Mouse (Mus musculus) stomach, embryonic 16.5 days (tissue): ENCODE results near the gene Sit1. TPM values are rescaled to one million over a fixed set of nuclear protein-coding genes. Genes with fewer than 3 reads are reported as not detected.

Experiments used
- ATAC-seq: fragments of 200-750 bp; cut with Nextera tagmentation; 2 replicates; pipeline ENCODE4 v1.8.0; 2017; ENCODE audit warnings: moderate number of reproducible peaks, moderate TSS enrichment; ENCODE audit not compliant: insufficient read depth, low FRiP score
- H3K27ac ChIP-seq: fragments of 300-500 bp; sonication (generic); 2 replicates; pipeline ENCODE4 v1.5.1; 2014; ENCODE audit warnings: low read length
- H3K27me3 ChIP-seq: fragments of 300-500 bp; sonication (generic); 2 replicates; pipeline ENCODE4 v1.6.1; 2014; ENCODE audit warnings: low read length, control low read depth, mixed read lengths; ENCODE audit not compliant: control insufficient read depth, insufficient read depth
- H3K36me3 ChIP-seq: fragments of 300-500 bp; sonication (generic); 2 replicates; pipeline ENCODE4 v1.6.1; 2014; ENCODE audit warnings: low read length; ENCODE audit not compliant: control insufficient read depth, insufficient read depth
- H3K4me1 ChIP-seq: fragments of 300-500 bp; sonication (generic); 2 replicates; pipeline ENCODE4 v1.6.1; 2014; ENCODE audit warnings: low read length, control low read depth, mixed read lengths; ENCODE audit not compliant: control insufficient read depth, insufficient read depth
- H3K4me2 ChIP-seq: fragments of 300-500 bp; sonication (generic); 2 replicates; pipeline ENCODE4 v1.6.1; 2014; ENCODE audit warnings: low read depth, low read length, mixed read lengths
- H3K4me3 ChIP-seq: fragments of 300-500 bp; sonication (generic); replicated peaks from 2 replicates; pipeline ENCODE4 v1.5.1; 2014; ENCODE audit warnings: mild to moderate bottlenecking, low read length
- H3K9ac ChIP-seq: fragments of 300-500 bp; sonication (generic); 2 replicates; pipeline ENCODE4 v1.6.1; 2014; ENCODE audit warnings: low read length
- H3K9me3 ChIP-seq: fragments of 300-500 bp; sonication (generic); replicated peaks from 2 replicates; pipeline ENCODE4 v1.6.1; 2016; ENCODE audit warnings: low read length, control low read depth; ENCODE audit not compliant: control insufficient read depth
- WGBS: fragments of 180-500 bp; shearing (Covaris S2); extraction: QIAGEN DNeasy Blood & Tissue Kit; methylation state at CpG from one replicate; pipeline ENCODE4 v1.1.7; 2014; 5-methylcytosine and 5-hydroxymethylcytosine counted together
- polyA plus RNA-seq: library from polyadenylated mRNA; unstranded; fragments of >200 nt; fragmentation: Nextera tagmentation; extraction: Ambion mirVana; gene quantifications from 2 replicates; pipeline ENCODE4 v1.2.1, GENCODE M21; 2015

Gene Sit1
- polyA plus RNA-seq = not detected in 2 replicates

- Histone ChIP-seq H3K4me2 (no peak within 1 kb of the TSS), H3K27me3 (no peaks in the 10 kb centered on the region), H3K4me1 (no peaks in the 10 kb centered on the region; the same call in 1 of the 2 replicates), H3K27ac (no peak within 1 kb of the TSS), H3K4me3 (no peak within 1 kb of the TSS), H3K9me3 (no peaks in the 10 kb centered on the region), H3K36me3 (no peaks in the 10 kb centered on the region), H3K9ac (no peak within 1 kb of the TSS)
- ATAC-seq = no peak
- WGBS = 54% methylated on average over 12 of the region's 12 CpGs
These were observed at the start of gene Sit1 for GRCm38 (mm10) chr4:43483535-43484091. Sit1 (minus strand) TSS chr4:43483734.

- H3K4me1 ChIP-seq = peaks cover 10% of the 10 kb centered on the region
- H3K27ac ChIP-seq = no peak overlapping the region
- H3K4me2 ChIP-seq = no peak overlapping the region
- H3K27me3 ChIP-seq = no peaks in the 10 kb centered on the region
- 86% methylated on average over 9 of the region's 9 CpGs for WGBS
- no peaks in the 10 kb centered on the region for H3K9me3 ChIP-seq
- H3K36me3 ChIP-seq = peaks cover 56% of the 10 kb centered on the region
- H3K9ac ChIP-seq = no peak overlapping the region
- H3K4me3 ChIP-seq = no peak overlapping the region
- no peak for ATAC-seq
These were observed 49.7 kb upstream of the Sit1 start for GRCm38 (mm10) chr4:43533270-43533669.

GRCm38 (mm10) chr4:43530581-43530980 lies 47.0 kb upstream of the Sit1 start:
- Histone ChIP-seq H3K27ac (peak overlapping the region; percentile 23; the same call in 1 of the 2 replicates), H3K9me3 (0 out of 2 replicates have a peak, but pooled peaks cover 6% of the 10 kb centered on the region), H3K4me3 (no peak overlapping the region), H3K27me3 (no peaks in the 10 kb centered on the region), H3K4me2 (no peak overlapping the region), H3K9ac (no peak overlapping the region), H3K36me3 (peaks cover 33% of the 10 kb centered on the region), H3K4me1 (peaks cover 10% of the 10 kb centered on the region)
- no peak for ATAC-seq
- 14% methylated on average over 7 of the region's 7 CpGs for WGBS

GRCm38 (mm10) chr4:43530081-43530501 lies 46.6 kb upstream of the Sit1 start:
- H3K4me1 ChIP-seq = peaks cover 10% of the 10 kb centered on the region
- no peak overlapping the region for H3K4me3 ChIP-seq
- no peaks in the 10 kb centered on the region for H3K27me3 ChIP-seq
- H3K4me2 ChIP-seq = no peak overlapping the region
- peak overlapping the region; percentile 23 for H3K27ac ChIP-seq
- H3K36me3 ChIP-seq = peaks cover 33% of the 10 kb centered on the region
- ATAC-seq = no peak
- WGBS = 46% methylated on average over 8 of the region's 8 CpGs
- H3K9ac ChIP-seq = peak overlapping the region; percentile 26; the same call in 1 of the 2 replicates
- H3K9me3 ChIP-seq = 0 out of 2 replicates have a peak, but pooled peaks cover 6% of the 10 kb centered on the region

DNA sequence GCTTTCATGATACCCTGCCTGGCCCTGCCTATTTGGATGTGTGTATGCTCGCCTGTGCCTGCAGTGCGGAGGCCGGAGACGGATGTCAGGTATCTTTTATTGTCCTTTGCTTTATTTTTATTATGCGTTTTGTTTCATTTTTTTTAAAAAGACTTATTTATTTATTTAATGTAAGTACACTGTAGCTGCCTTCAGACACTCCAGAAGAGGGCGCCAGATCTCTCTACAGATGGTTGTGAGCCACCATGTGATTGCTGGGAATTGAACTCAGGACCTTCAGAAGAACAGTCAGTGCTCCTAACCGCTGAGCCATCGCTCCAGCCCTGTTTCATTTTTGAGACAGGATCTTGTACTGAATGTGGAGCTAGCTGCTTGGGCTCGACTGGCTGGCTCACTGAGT lies 45.0 kb upstream of the Sit1 start:
- WGBS = 82% methylated on average over 9 of the region's 9 CpGs
- peaks cover 23% of the 10 kb centered on the region for H3K36me3 ChIP-seq
- H3K4me2 ChIP-seq = no peak overlapping the region
- H3K9ac ChIP-seq = no peak overlapping the region
- H3K4me3 ChIP-seq = no peak overlapping the region
- no peaks in the 10 kb centered on the region for H3K27me3 ChIP-seq
- ATAC-seq = no peak
- peaks cover 10% of the 10 kb centered on the region for H3K4me1 ChIP-seq
- H3K9me3 ChIP-seq = 0 out of 2 replicates have a peak, but pooled peaks cover 6% of the 10 kb centered on the region
- H3K27ac ChIP-seq = no peak overlapping the region

- H3K4me1 ChIP-seq = peaks cover 10% of the 10 kb centered on the region
- no peaks in the 10 kb centered on the region for H3K27me3 ChIP-seq
- WGBS = 73% methylated on average over 5 of the region's 5 CpGs
- no peak overlapping the region for H3K4me2 ChIP-seq
- H3K9ac ChIP-seq = no peak overlapping the region
- no peak overlapping the region for H3K27ac ChIP-seq
- H3K4me3 ChIP-seq = no peak overlapping the region
- H3K9me3 ChIP-seq = 0 out of 2 replicates have a peak, but pooled peaks cover 6% of the 10 kb centered on the region
- no peak for ATAC-seq
- peaks cover 18% of the 10 kb centered on the region for H3K36me3 ChIP-seq
These were observed 44.3 kb upstream of the Sit1 start for GRCm38 (mm10) chr4:43527880-43528279.

GRCm38 (mm10) chr4:43519956-43520355 lies 36.4 kb upstream of the Sit1 start:
- Histone ChIP-seq H3K9me3 (no peaks in the 10 kb centered on the region), H3K4me3 (peak overlapping the region; percentile 53), H3K4me2 (peak overlapping the region; percentile 77), H3K27ac (peak overlapping the region; percentile 12; the same call in 1 of the 2 replicates), H3K9ac (peak overlapping the region; percentile 60; the same call in 1 of the 2 replicates), H3K27me3 (no peaks in the 10 kb centered on the region), H3K36me3 (no peaks in the 10 kb centered on the region), H3K4me1 (peaks cover 28% of the 10 kb centered on the region)
- ATAC-seq = no peak
- 15% methylated on average over 6 of the region's 6 CpGs for WGBS

DNA sequence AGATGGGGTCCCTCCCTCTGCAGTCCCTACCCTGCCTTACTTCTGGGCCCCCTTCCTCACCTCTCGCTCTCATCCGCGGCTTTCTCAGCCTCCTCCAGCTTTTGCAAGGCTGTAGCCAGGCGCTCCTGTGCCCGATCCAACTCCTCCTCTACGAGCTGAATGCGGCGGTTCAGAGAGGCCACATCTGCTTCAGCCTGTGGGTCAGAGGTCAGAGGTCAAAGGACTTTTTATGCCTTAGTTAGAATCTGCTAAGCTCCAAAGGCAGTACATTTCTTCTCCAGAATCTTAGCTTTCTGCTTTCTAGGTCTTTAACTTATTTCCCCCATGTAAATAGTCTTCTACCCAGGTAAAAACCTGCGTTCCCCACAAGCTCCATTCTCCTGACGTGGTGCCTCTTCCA lies 36.0 kb upstream of the Sit1 start:
- WGBS = 36% methylated on average over 10 of the region's 10 CpGs
- Histone ChIP-seq H3K27ac (no peak overlapping the region), H3K4me2 (peak overlapping the region; percentile 77), H3K9ac (peak overlapping the region; percentile 60), H3K36me3 (no peaks in the 10 kb centered on the region), H3K4me1 (peaks cover 29% of the 10 kb centered on the region), H3K9me3 (no peaks in the 10 kb centered on the region), H3K4me3 (peak overlapping the region; percentile 53), H3K27me3 (no peaks in the 10 kb centered on the region)
- ATAC-seq = no peak

DNA sequence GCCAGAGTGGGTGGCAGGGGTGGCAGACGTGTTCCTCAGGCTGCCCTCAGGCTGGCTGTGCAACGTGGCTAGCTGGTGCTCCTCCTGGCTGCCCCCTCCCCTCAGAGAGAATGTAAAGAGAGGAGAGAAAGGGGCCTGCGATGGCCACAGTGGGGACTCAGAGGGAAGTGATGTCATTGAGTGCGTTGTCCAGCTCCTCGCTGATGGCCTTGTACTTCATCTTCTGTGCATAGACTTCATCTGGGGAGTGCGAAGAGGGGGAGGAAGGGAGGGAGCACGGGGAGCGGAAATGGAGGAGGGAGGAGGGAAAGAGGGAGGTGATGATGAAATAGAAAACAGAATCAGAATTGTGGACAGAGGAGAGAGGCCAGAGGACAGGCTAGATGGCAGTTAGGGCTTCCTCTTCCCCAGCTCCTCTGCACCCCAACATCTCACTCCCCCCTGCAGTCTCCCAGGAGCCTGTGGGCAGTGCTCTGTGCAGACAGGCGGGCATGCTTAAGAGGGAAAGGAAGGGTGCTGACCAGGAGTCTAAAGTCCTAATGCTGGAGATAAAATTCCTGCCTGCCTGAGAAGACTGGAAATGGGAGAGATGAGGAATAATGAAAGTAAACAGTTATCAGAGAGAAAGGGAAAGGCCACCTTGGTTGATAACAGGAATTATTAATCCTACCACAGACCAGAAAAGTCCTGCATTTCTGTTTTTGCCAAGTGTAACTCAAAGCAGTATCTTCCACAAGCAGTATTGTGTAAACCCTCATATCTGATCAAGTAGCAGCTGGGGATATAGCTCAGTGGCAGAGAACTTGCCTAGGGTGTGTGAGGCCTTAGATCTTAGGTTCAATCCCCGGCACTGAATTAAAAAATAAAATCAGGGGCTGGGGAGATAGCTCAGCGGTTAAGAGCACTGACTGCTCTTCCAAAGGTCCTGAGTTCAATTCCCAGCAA lies 32.5 kb upstream of the Sit1 start:
- Histone ChIP-seq H3K27ac (no peak overlapping the region), H3K4me2 (no peak overlapping the region), H3K9ac (no peak overlapping the region), H3K4me1 (peaks cover 21% of the 10 kb centered on the region), H3K4me3 (no peak overlapping the region), H3K27me3 (no peaks in the 10 kb centered on the region), H3K36me3 (no peaks in the 10 kb centered on the region), H3K9me3 (no peaks in the 10 kb centered on the region)
- 63% methylated on average over 11 of the region's 11 CpGs for WGBS
- ATAC-seq = no peak
